Mouse (Mus musculus) stomach, embryonic 14.5 days (tissue): ENCODE measurements around the gene Gna12. TPM values are rescaled to one million over a fixed set of nuclear protein-coding genes. Genes with fewer than 3 reads are reported as not detected.

ENCODE experiments used
- ATAC-seq: fragments of 200-750 bp; cut with Nextera tagmentation; 2 replicates; pipeline ENCODE4 v1.8.0; 2017; ENCODE audit warnings: low read depth, moderate TSS enrichment; ENCODE audit not compliant: insufficient number of reproducible peaks, insufficient read depth, low FRiP score
- H3K27ac ChIP-seq: fragments of 300-500 bp; sonication (generic); 2 replicates; pipeline ENCODE4 v1.5.1; 2014; ENCODE audit warnings: mild to moderate bottlenecking, low read length, moderate library complexity, mixed read lengths
- H3K27me3 ChIP-seq: fragments of 300-500 bp; sonication (generic); 2 replicates; pipeline ENCODE4 v1.6.1; 2014; ENCODE audit warnings: low read length, control low read depth, mixed read lengths; ENCODE audit not compliant: control insufficient read depth, insufficient read depth
- H3K36me3 ChIP-seq: fragments of 300-500 bp; sonication (generic); 2 replicates; pipeline ENCODE4 v1.6.1; 2014; ENCODE audit warnings: mild to moderate bottlenecking, control low read depth, low read length, moderate library complexity, mixed read lengths; ENCODE audit not compliant: control insufficient read depth, insufficient read depth
- H3K4me1 ChIP-seq: fragments of 300-500 bp; sonication (generic); 2 replicates; pipeline ENCODE4 v1.6.1; 2014; ENCODE audit warnings: low read length, control low read depth, mixed read lengths; ENCODE audit not compliant: control insufficient read depth, insufficient read depth
- H3K4me2 ChIP-seq: fragments of 300-500 bp; sonication (generic); replicated peaks from 2 replicates; pipeline ENCODE4 v1.6.1; 2014; ENCODE audit warnings: low read depth, low read length, control low read depth
- H3K4me3 ChIP-seq: fragments of 300-500 bp; sonication (generic); 2 replicates; pipeline ENCODE4 v1.5.1; 2014; ENCODE audit warnings: low read depth, low read length, control low read depth
- H3K9ac ChIP-seq: fragments of 300-500 bp; sonication (generic); replicated peaks from 2 replicates; pipeline ENCODE4 v1.6.1; 2014; ENCODE audit warnings: low read depth, mild to moderate bottlenecking, control low read depth, low read length, moderate library complexity, mixed read lengths
- H3K9me3 ChIP-seq: fragments of 300-500 bp; sonication (generic); 2 replicates; pipeline ENCODE4 v1.6.1; 2016; ENCODE audit warnings: low read depth, low read length, control low read depth; ENCODE audit not compliant: control insufficient read depth
- WGBS: fragments of 180-500 bp; shearing (Covaris S2); extraction: QIAGEN DNeasy Blood & Tissue Kit; methylation state at CpG from one replicate; pipeline ENCODE4 v1.1.7; 2014; 5-methylcytosine and 5-hydroxymethylcytosine counted together
- polyA plus RNA-seq: library from polyadenylated mRNA; unstranded; fragments of >200 nt; fragmentation: Nextera tagmentation; extraction: Ambion mirVana; gene quantifications from 2 replicates; pipeline ENCODE4 v1.2.1, GENCODE M21; 2014

Gna12 gene
- polyA plus RNA-seq, 1 experiment from 2014 or later: 17.2 TPM

- Histone ChIP-seq H3K27me3 (no peaks in the 10 kb centered on the region), H3K4me1 (no peaks in the 10 kb centered on the region), H3K27ac (no peak overlapping the region), H3K36me3 (no peaks in the 10 kb centered on the region), H3K4me2 (no peak overlapping the region), H3K9me3 (no peaks in the 10 kb centered on the region), H3K4me3 (no peak overlapping the region), H3K9ac (no peak overlapping the region)
- WGBS: 27% methylated on average over 12 of the region's 12 CpGs
- ATAC-seq: no peak
These were observed 86.5 kb downstream of the Gna12 start for GRCm38 (mm10) chr5:140743706-140744131.

- no peak overlapping the region for H3K4me3 ChIP-seq
- H3K9me3 ChIP-seq: no peaks in the 10 kb centered on the region
- no peak overlapping the region for H3K27ac ChIP-seq
- H3K4me2 ChIP-seq: no peak overlapping the region
- ATAC-seq: no peak
- H3K27me3 ChIP-seq: no peaks in the 10 kb centered on the region
- no peaks in the 10 kb centered on the region for H3K4me1 ChIP-seq
- H3K36me3 ChIP-seq: no peaks in the 10 kb centered on the region
- H3K9ac ChIP-seq: no peak overlapping the region
These were observed 88.4 kb downstream of the Gna12 start for GRCm38 (mm10) chr5:140741877-140742276.

DNA sequence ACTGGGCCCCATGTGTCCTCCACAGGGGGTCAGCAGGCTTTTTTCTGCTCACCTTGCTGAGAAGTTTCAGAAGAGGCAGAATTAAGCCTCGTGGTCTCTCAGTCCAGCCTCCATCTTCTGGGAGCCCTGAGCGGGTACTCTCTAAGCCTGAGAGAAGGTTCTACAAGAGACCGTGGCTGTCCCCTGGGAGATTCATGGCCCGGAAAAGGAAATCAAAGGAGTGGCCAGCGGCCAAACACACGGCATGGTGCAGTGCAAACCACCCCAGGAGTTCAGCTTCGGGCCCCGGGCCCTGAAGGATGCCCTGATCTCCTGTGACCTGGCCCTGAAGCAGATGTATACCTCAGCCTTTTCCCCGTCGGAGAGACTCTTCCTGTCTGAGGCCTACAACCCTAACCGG, 89.2 kb downstream of the Gna12 start:
- 71% methylated on average over 11 of the region's 11 CpGs for WGBS
- Histone ChIP-seq H3K36me3 (no peaks in the 10 kb centered on the region), H3K4me3 (no peak overlapping the region), H3K9me3 (no peaks in the 10 kb centered on the region), H3K27ac (no peak overlapping the region), H3K4me2 (no peak overlapping the region), H3K9ac (no peak overlapping the region), H3K4me1 (no peaks in the 10 kb centered on the region), H3K27me3 (peaks cover 4% of the 10 kb centered on the region; the same call in 1 of the 2 replicates)
- ATAC-seq: no peak

GRCm38 (mm10) chr5:140739813-140740212, 90.4 kb downstream of the Gna12 start:
- ATAC-seq: no peak
- Histone ChIP-seq H3K36me3 (no peaks in the 10 kb centered on the region), H3K27ac (no peak overlapping the region), H3K9ac (no peak overlapping the region), H3K4me2 (no peak overlapping the region), H3K27me3 (peaks cover 6% of the 10 kb centered on the region; the same call in 1 of the 2 replicates), H3K9me3 (no peaks in the 10 kb centered on the region), H3K4me3 (no peak overlapping the region), H3K4me1 (peaks cover 4% of the 10 kb centered on the region; the same call in 1 of the 2 replicates)
- 79% methylated on average over 12 of the region's 12 CpGs for WGBS

DNA sequence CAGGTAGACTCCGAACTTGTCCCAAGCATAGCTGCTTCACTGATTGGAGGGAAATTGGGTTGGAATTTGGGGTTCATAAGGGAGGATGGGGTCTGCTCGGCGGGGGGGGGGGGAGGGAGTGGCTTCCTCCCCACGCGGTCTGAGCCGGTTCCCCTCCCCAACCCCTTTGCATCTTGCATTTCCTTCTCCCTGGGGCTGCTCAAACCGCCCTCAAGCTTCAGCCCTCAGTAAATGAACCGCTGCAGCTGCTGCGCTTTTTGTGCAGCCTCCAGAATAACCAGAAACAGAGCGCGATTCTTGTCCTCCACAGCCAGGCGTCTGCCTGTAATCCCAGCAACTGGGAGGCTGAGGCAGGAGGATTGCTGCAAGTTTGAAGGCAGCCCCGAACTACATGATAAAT, 94.1 kb downstream of the Gna12 start:
- Histone ChIP-seq H3K27ac (no peak overlapping the region), H3K27me3 (peaks cover 6% of the 10 kb centered on the region; the same call in 1 of the 2 replicates), H3K36me3 (no peaks in the 10 kb centered on the region), H3K9me3 (no peaks in the 10 kb centered on the region), H3K4me3 (0 out of 2 replicates have a peak overlapping the region, but pooled peaks have one; percentile 29), H3K9ac (no peak overlapping the region), H3K4me2 (peak overlapping the region; percentile 55; the same call in 1 of the 2 replicates), H3K4me1 (peaks cover 4% of the 10 kb centered on the region; the same call in 1 of the 2 replicates)
- no peak for ATAC-seq
- 16% methylated on average over 12 of the region's 13 CpGs for WGBS

GRCm38 (mm10) chr5:140735297-140735696, 94.9 kb downstream of the Gna12 start:
- Histone ChIP-seq H3K27ac (no peak overlapping the region), H3K4me1 (peaks cover 4% of the 10 kb centered on the region; the same call in 1 of the 2 replicates), H3K9ac (no peak overlapping the region), H3K36me3 (no peaks in the 10 kb centered on the region), H3K4me3 (peak overlapping the region; percentile 29), H3K27me3 (peaks cover 6% of the 10 kb centered on the region; the same call in 1 of the 2 replicates), H3K4me2 (peak overlapping the region; percentile 55), H3K9me3 (no peaks in the 10 kb centered on the region)
- no peak for ATAC-seq
- 2% methylated on average over 22 of the region's 22 CpGs for WGBS

DNA sequence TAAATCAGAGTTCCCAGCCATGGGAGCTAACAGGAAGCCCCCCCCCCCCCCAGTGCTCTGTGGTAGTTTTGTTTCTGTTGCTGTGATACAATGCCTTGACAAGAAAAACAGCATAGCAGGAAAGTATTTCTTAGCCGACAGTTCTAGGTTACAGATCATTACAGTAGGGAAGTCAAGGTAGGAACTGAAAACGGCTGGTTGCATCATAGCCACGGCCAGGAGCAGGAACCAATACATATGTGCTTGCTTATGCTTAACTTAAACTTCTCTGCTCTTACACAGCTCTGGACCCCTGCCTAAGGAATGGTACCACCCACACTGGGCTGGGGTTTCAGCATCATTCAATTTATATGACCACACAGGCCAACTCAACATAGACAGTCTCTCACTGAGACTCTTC, 96.9 kb downstream of the Gna12 start:
- peaks cover 4% of the 10 kb centered on the region; the same call in 1 of the 2 replicates for H3K4me1 ChIP-seq
- ATAC-seq: no peak
- no peak overlapping the region for H3K27ac ChIP-seq
- H3K36me3 ChIP-seq: no peaks in the 10 kb centered on the region
- no peak overlapping the region for H3K9ac ChIP-seq
- no peaks in the 10 kb centered on the region for H3K9me3 ChIP-seq
- no peak overlapping the region for H3K4me3 ChIP-seq
- WGBS: 72% methylated on average over 3 of the region's 3 CpGs
- no peak overlapping the region for H3K4me2 ChIP-seq
- peaks cover 6% of the 10 kb centered on the region; the same call in 1 of the 2 replicates for H3K27me3 ChIP-seq

GRCm38 (mm10) chr5:140732195-140732594, 98.0 kb downstream of the Gna12 start:
- no peak overlapping the region for H3K9ac ChIP-seq
- no peaks in the 10 kb centered on the region for H3K9me3 ChIP-seq
- peaks cover 4% of the 10 kb centered on the region; the same call in 1 of the 2 replicates for H3K4me1 ChIP-seq
- no peaks in the 10 kb centered on the region for H3K36me3 ChIP-seq
- WGBS: 59% methylated on average over 4 of the region's 4 CpGs
- ATAC-seq: no peak
- no peak overlapping the region for H3K4me2 ChIP-seq
- H3K27ac ChIP-seq: no peak overlapping the region
- peaks cover 6% of the 10 kb centered on the region; the same call in 1 of the 2 replicates for H3K27me3 ChIP-seq
- H3K4me3 ChIP-seq: no peak overlapping the region
